Comparison of ENCODE assay signal across 9 mouse cellular contexts in genomic region chr6:34954926-34955861, GRCm38 (mm10). TPM values are rescaled to one million over a fixed set of nuclear protein-coding genes. Genes with fewer than 3 reads are reported as not detected.
DNase-seq lines count a peak whose midpoint lies in the region; ATAC-seq and TF ChIP-seq lines count a peak whose summit lies in the region.
"Had no signal": no experiment of that assay in that cellular context is flagged by ENCODE, and none has a peak within 500 bp of the region (broad histone marks: within the 10 kb centered on the region; RNA-seq: fewer than 3 reads in every experiment).

No protein-coding gene starts in this region.

- no peaks in the 10 kb centered on the region for H3K36me3 ChIP-seq in forebrain, embryonic 11.5 days (ENCODE audit: control insufficient read depth, insufficient read depth, low read length)
- no peaks in the 10 kb centered on the region for H3K36me3 ChIP-seq in intestine, postnatal 0 days (ENCODE audit: control insufficient read depth, insufficient read depth)
- no peaks in the 10 kb centered on the region for H3K36me3 ChIP-seq in lung, embryonic 15.5 days

- TF ChIP-seq CTCF in cerebellum, adult 2 months (IDR thresholded peaks at IDR 0.05; ENCODE audit: borderline replicate concordance, insufficient read depth, low read depth, low read length), result peak; percentile 40; the same call in 1 of the 2 replicates
- TF ChIP-seq CTCF in intestine, postnatal 0 days (IDR thresholded peaks at IDR 0.05; ENCODE audit: low read depth), result peak; percentile 78

- no peaks in the 10 kb centered on the region for H3K4me1 ChIP-seq in cerebellum, adult 2 months (ENCODE audit: control insufficient read depth, insufficient read depth, low read length)
- H3K4me1 ChIP-seq in forebrain, embryonic 11.5 days (replicated peaks; ENCODE audit: control insufficient read depth, insufficient read depth, low read length), result no peaks in the 10 kb centered on the region
- H3K4me1 ChIP-seq in intestine, postnatal 0 days (replicated peaks; ENCODE audit: control insufficient read depth, insufficient read depth, low read length), result no peaks in the 10 kb centered on the region
- 0 out of 2 replicates have a peak, but pooled peaks cover 7% of the 10 kb centered on the region for H3K4me1 ChIP-seq in lung, embryonic 15.5 days

- WGBS in cerebellum, adult 2 months, result 51% methylated on average over 18 of the region's 18 CpGs
- 55% methylated on average over 18 of the region's 18 CpGs for WGBS in forebrain, embryonic 11.5 days
- 56% methylated on average over 18 of the region's 18 CpGs for WGBS in intestine, postnatal 0 days
- 45% methylated on average over 18 of the region's 18 CpGs for WGBS in lung, embryonic 15.5 days

- no peak overlapping the region for H3K27ac ChIP-seq in cerebellum, adult 2 months (ENCODE audit: insufficient read depth, low read length)
- H3K27ac ChIP-seq in forebrain, embryonic 11.5 days (ENCODE audit: low read depth, low read length), result no peak overlapping the region
- H3K27ac ChIP-seq in intestine, postnatal 0 days (ENCODE audit: low read depth, low read length), result no peak overlapping the region
- H3K27ac ChIP-seq in lung, embryonic 15.5 days, result no peak overlapping the region

- no peak for TF ChIP-seq POLR2A in cerebellum, adult 2 months (IDR thresholded peaks at IDR 0.05; ENCODE audit: borderline replicate concordance, insufficient read depth, low read length)

- H3K27me3 ChIP-seq in cerebellum, adult 2 months (ENCODE audit: control insufficient read depth, insufficient read depth, low read length), result no peaks in the 10 kb centered on the region
- no peaks in the 10 kb centered on the region for H3K27me3 ChIP-seq in forebrain, embryonic 11.5 days (ENCODE audit: control insufficient read depth, insufficient read depth, low read length)
- no peaks in the 10 kb centered on the region for H3K27me3 ChIP-seq in intestine, postnatal 0 days (replicated peaks; ENCODE audit: control insufficient read depth, insufficient read depth, low read length)
- H3K27me3 ChIP-seq in lung, embryonic 15.5 days, result no peaks in the 10 kb centered on the region

- peak; percentile 72 for ATAC-seq in forebrain, embryonic 11.5 days (replicated peaks; ENCODE audit: low FRiP score)
- ATAC-seq in intestine, postnatal 0 days, result peak; percentile 62
- peak; percentile 77; the same call in 1 of the 2 replicates for ATAC-seq in lung, embryonic 15.5 days (ENCODE audit: borderline replicate concordance, extremely low read depth, low FRiP score, low TSS enrichment)

- H3K4me2 ChIP-seq in forebrain, embryonic 11.5 days (ENCODE audit: low read depth, low read length, severe bottlenecking), result peak overlapping the region; percentile 39; the same call in 1 of the 2 replicates
- H3K4me2 ChIP-seq in intestine, postnatal 0 days (replicated peaks; ENCODE audit: low read depth), result peak overlapping the region; percentile 35
- H3K4me2 ChIP-seq in lung, embryonic 15.5 days, result peak overlapping the region; percentile 44

- no peaks in the 10 kb centered on the region for H3K9me3 ChIP-seq in forebrain, embryonic 11.5 days (ENCODE audit: control insufficient read depth, low read length)
- H3K9me3 ChIP-seq in intestine, postnatal 0 days (ENCODE audit: control insufficient read depth), result no peaks in the 10 kb centered on the region
- no peaks in the 10 kb centered on the region for H3K9me3 ChIP-seq in lung, embryonic 15.5 days

- peak in 1 of 2 experiments; percentile 14 for DNase-seq in cerebellum, adult 2 months
- no peak for DNase-seq in cerebellum, postnatal 4 days (ENCODE audit: low spot score in 2 of 2)
- DNase-seq in T-cell, adult 2 months (ENCODE audit: low spot score), result peak; percentile 28
- peak; percentile 60 for DNase-seq in forebrain, embryonic 11.5 days (ENCODE audit: low spot score)
- DNase-seq in retina, postnatal 1 day, result peak; percentile 77
- no peak for DNase-seq in urinary bladder, adult 18-20 months (ENCODE audit: low spot score in 2 of 2)

- H3K4me3 ChIP-seq in cerebellum, adult 2 months (replicated peaks; ENCODE audit: insufficient read depth, low read depth, low read length), result no peak overlapping the region
- H3K4me3 ChIP-seq in forebrain, embryonic 11.5 days (ENCODE audit: low read depth, low read length), result no peak overlapping the region
- no peak overlapping the region for H3K4me3 ChIP-seq in intestine, postnatal 0 days (ENCODE audit: low read depth, low read length)
- no peak overlapping the region for H3K4me3 ChIP-seq in lung, embryonic 15.5 days
- H3K4me3 ChIP-seq: myocyte had no signal

- H3K9ac ChIP-seq in forebrain, embryonic 11.5 days (ENCODE audit: low read length), result no peak overlapping the region
- H3K9ac ChIP-seq in intestine, postnatal 0 days (ENCODE audit: low read depth, low read length), result no peak overlapping the region
- no peak overlapping the region for H3K9ac ChIP-seq in lung, embryonic 15.5 days

RNA-seq across cellular contexts. Expression of gene Slc23a4, which starts 33.0 kb away (rescaled TPM):
- polyA plus RNA-seq in cerebellum, adult 2 months (2012; rRNA removed), result 0.46 and 0.70 TPM in 2 replicates
- polyA plus RNA-seq in forebrain, embryonic 11.5 days (2014; fragmentation: Nextera tagmentation; extraction: Ambion mirVana), result 0.16 and 0.51 TPM in 2 replicates
- polyA plus RNA-seq in intestine, postnatal 0 days (2015; fragmentation: Nextera tagmentation; extraction: Ambion mirVana), result 7.4 and 7.7 TPM in 2 replicates
- 0.62 and 0.66 TPM in 2 replicates for polyA plus RNA-seq in lung, embryonic 15.5 days (2015; fragmentation: Nextera tagmentation; extraction: Ambion mirVana)

RNA-seq across cellular contexts. Expression of gene Stra8, which starts 35.2 kb away (rescaled TPM):
- polyA plus RNA-seq in cerebellum, adult 2 months (2012; rRNA removed), result not detected in 2 replicates
- polyA plus RNA-seq in forebrain, embryonic 11.5 days (2014; fragmentation: Nextera tagmentation; extraction: Ambion mirVana), result not detected in 2 replicates
- polyA plus RNA-seq in intestine, postnatal 0 days (2015; fragmentation: Nextera tagmentation; extraction: Ambion mirVana), result not detected in 2 replicates
- not detected in 2 replicates for polyA plus RNA-seq in lung, embryonic 15.5 days (2015; fragmentation: Nextera tagmentation; extraction: Ambion mirVana)
- polyA plus RNA-seq: myocyte had no signal

RNA-seq across cellular contexts. Expression of gene Wdr91, which starts 44.5 kb away (rescaled TPM):
- 26.7 and 28.0 TPM in 2 replicates for polyA plus RNA-seq in cerebellum, adult 2 months (2012; rRNA removed)
- polyA plus RNA-seq in forebrain, embryonic 11.5 days (2014; fragmentation: Nextera tagmentation; extraction: Ambion mirVana), result 12.3 and 12.9 TPM in 2 replicates
- polyA plus RNA-seq in intestine, postnatal 0 days (2015; fragmentation: Nextera tagmentation; extraction: Ambion mirVana), result 5.7 and 6.9 TPM in 2 replicates
- polyA plus RNA-seq in lung, embryonic 15.5 days (2015; fragmentation: Nextera tagmentation; extraction: Ambion mirVana), result 15.8 and 17.2 TPM in 2 replicates

Comparison
In these comparisons a context has a peak if more than half of its experiments do, and no peak if none do; other contexts are left out.
1. DNase-seq: peak in T-cell, adult 2 months (single experiment), forebrain, embryonic 11.5 days (single experiment) and retina, postnatal 1 day (single experiment); none in cerebellum, postnatal 4 days (0 of 2) and urinary bladder, adult 18-20 months (0 of 2).
2. Peak in every context shown above with its lines, with median percentiles within 50 percentile points of each other: ATAC-seq and H3K4me2 ChIP-seq.